8 mouse cellular contexts compared by ENCODE assay signal in the genomic region with DNA sequence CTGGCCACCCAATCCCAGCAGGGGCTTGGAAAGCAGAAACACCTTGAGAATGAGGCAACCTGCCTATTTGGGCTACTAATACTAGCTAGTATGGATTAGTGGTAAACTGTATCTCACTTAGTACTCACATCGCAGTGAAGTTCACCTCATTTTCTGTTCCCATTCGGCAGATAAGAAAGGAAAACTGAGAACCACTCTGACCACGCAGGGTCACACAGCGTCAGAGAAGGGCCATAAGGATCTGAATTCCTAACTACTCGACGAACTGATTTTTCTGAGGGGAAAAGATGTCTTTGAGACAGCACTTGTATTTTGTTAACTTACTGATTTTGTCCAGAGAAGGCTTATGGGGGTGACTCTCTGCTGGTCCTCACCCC. TPM values are rescaled to one million over a fixed set of nuclear protein-coding genes. Genes with fewer than 3 reads are reported as not detected.
DNase-seq lines count a peak whose midpoint lies in the region; ATAC-seq and TF ChIP-seq lines count a peak whose summit lies in the region.

No protein-coding gene starts in this region.

- peak overlapping the region; percentile 99 for H3K27ac ChIP-seq in embryonic facial prominence, embryonic 14.5 days (replicated peaks; ENCODE audit: low read depth, low read length)
- peak overlapping the region; percentile 97 for H3K27ac ChIP-seq in intestine, postnatal 0 days (ENCODE audit: low read depth, low read length)
- peak overlapping the region; percentile 100 for H3K27ac ChIP-seq in neural tube, embryonic 13.5 days (replicated peaks)

- peaks cover 15% of the 10 kb centered on the region for H3K4me1 ChIP-seq in lung, adult 2 months (ENCODE audit: control insufficient read depth, insufficient read depth, low read length)
- H3K4me1 ChIP-seq in embryonic facial prominence, embryonic 14.5 days (ENCODE audit: control insufficient read depth, insufficient read depth, low read length) = peaks cover 17% of the 10 kb centered on the region
- H3K4me1 ChIP-seq in intestine, postnatal 0 days (replicated peaks; ENCODE audit: control insufficient read depth, insufficient read depth, low read length) = no peaks in the 10 kb centered on the region
- H3K4me1 ChIP-seq in neural tube, embryonic 13.5 days (replicated peaks) = peaks cover 30% of the 10 kb centered on the region

- H3K36me3 ChIP-seq in embryonic facial prominence, embryonic 14.5 days (ENCODE audit: control insufficient read depth, insufficient read depth, low read length) = no peaks in the 10 kb centered on the region
- no peaks in the 10 kb centered on the region for H3K36me3 ChIP-seq in intestine, postnatal 0 days (ENCODE audit: control insufficient read depth, insufficient read depth)
- H3K36me3 ChIP-seq in neural tube, embryonic 13.5 days = no peaks in the 10 kb centered on the region

- no peak for TF ChIP-seq POLR2A in lung, adult 2 months (IDR thresholded peaks at IDR 0.05; ENCODE audit: borderline replicate concordance, extremely low read depth, low read depth, low read length)

- intact Hi-C loops in left cerebral cortex, postnatal 36 days (cut with DNase I) = loop anchor here (5.0 kb wide), 4 partner anchors 69 to 174 kb away; no protein-coding TSS in a partner anchor

- WGBS in lung, adult 2 months = 29% methylated on average over 6 of the region's 6 CpGs
- 30% methylated on average over 6 of the region's 6 CpGs for WGBS in embryonic facial prominence, embryonic 14.5 days
- WGBS in intestine, postnatal 0 days = 40% methylated on average over 6 of the region's 6 CpGs
- 32% methylated on average over 6 of the region's 6 CpGs for WGBS in neural tube, embryonic 13.5 days

- H3K4me3 ChIP-seq in lung, adult 2 months (replicated peaks; ENCODE audit: extremely low read depth, low read depth, low read length) = peak overlapping the region; percentile 79
- peak overlapping the region; percentile 96 for H3K4me3 ChIP-seq in embryonic facial prominence, embryonic 14.5 days (ENCODE audit: low read depth, low read length)
- H3K4me3 ChIP-seq in intestine, postnatal 0 days (ENCODE audit: low read depth, low read length) = peak overlapping the region; percentile 92
- H3K4me3 ChIP-seq in neural tube, embryonic 13.5 days = peak overlapping the region; percentile 94

- no peak for DNase-seq in lung, adult 2 months
- DNase-seq in lung, postnatal 36 days = no peak
- DNase-seq in embryonic facial prominence, embryonic 14.5 days (ENCODE audit: low spot score) = no peak
- DNase-seq in left cerebral cortex, postnatal 36 days (ENCODE audit: low spot score in 2 of 2) = no peak
- no peak for DNase-seq in spleen, postnatal 10 days (ENCODE audit: low spot score in 2 of 2)
- DNase-seq in kidney, adult 8-10 months = no peak

- no peaks in the 10 kb centered on the region for H3K9me3 ChIP-seq in embryonic facial prominence, embryonic 14.5 days (ENCODE audit: control insufficient read depth, low read length)
- H3K9me3 ChIP-seq in intestine, postnatal 0 days (ENCODE audit: control insufficient read depth) = no peaks in the 10 kb centered on the region
- H3K9me3 ChIP-seq in neural tube, embryonic 13.5 days = no peaks in the 10 kb centered on the region

- ATAC-seq in embryonic facial prominence, embryonic 14.5 days (ENCODE audit: low read depth) = no peak
- no peak for ATAC-seq in intestine, postnatal 0 days
- no peak; the same call in 1 of the 2 replicates for ATAC-seq in neural tube, embryonic 13.5 days (ENCODE audit: low read depth)

- H3K4me2 ChIP-seq in embryonic facial prominence, embryonic 14.5 days (ENCODE audit: low read depth, low read length) = peak overlapping the region; percentile 86
- H3K4me2 ChIP-seq in intestine, postnatal 0 days (replicated peaks; ENCODE audit: low read depth) = peak overlapping the region; percentile 81
- peak overlapping the region; percentile 92 for H3K4me2 ChIP-seq in neural tube, embryonic 13.5 days

- H3K9ac ChIP-seq in embryonic facial prominence, embryonic 14.5 days (ENCODE audit: low read depth, low read length) = peak overlapping the region; percentile 99
- peak overlapping the region; percentile 99 for H3K9ac ChIP-seq in intestine, postnatal 0 days (ENCODE audit: low read depth, low read length)
- H3K9ac ChIP-seq in neural tube, embryonic 13.5 days = peak overlapping the region; percentile 94

- TF ChIP-seq CTCF in lung, adult 2 months (IDR thresholded peaks at IDR 0.05; ENCODE audit: insufficient read depth, low read length) = no peak
- TF ChIP-seq CTCF in intestine, postnatal 0 days (IDR thresholded peaks at IDR 0.05; ENCODE audit: low read depth) = no peak

- no peaks in the 10 kb centered on the region for H3K27me3 ChIP-seq in embryonic facial prominence, embryonic 14.5 days (replicated peaks; ENCODE audit: control insufficient read depth, insufficient read depth, low read length)
- H3K27me3 ChIP-seq in intestine, postnatal 0 days (replicated peaks; ENCODE audit: control insufficient read depth, insufficient read depth, low read length) = no peaks in the 10 kb centered on the region
- no peaks in the 10 kb centered on the region for H3K27me3 ChIP-seq in neural tube, embryonic 13.5 days

RNA-seq across cellular contexts. Expression of a gene that starts 0.9 kb away (rescaled TPM):
- 52.6 and 52.8 TPM in 2 replicates for polyA plus RNA-seq in lung, adult 2 months (2012; rRNA removed)
- polyA plus RNA-seq in embryonic facial prominence, embryonic 14.5 days (2014; fragmentation: Nextera tagmentation; extraction: Ambion mirVana) = 53.8 and 59.1 TPM in 2 replicates
- polyA plus RNA-seq in intestine, postnatal 0 days (2015; fragmentation: Nextera tagmentation; extraction: Ambion mirVana) = 18.3 and 19.9 TPM in 2 replicates
- 33.5 and 36.1 TPM in 2 replicates for polyA plus RNA-seq in neural tube, embryonic 13.5 days (2015; fragmentation: Nextera tagmentation; extraction: Ambion mirVana)
- 100 to 1,000 TPM; 101 to 114 TPM for total RNA-seq in left cerebral cortex, postnatal 36 days (2021)
